8 mouse cellular contexts compared by ENCODE assay signal in genomic region chr8:11779844-11780634, GRCm38 (mm10). TPM values are rescaled to one million over a fixed set of nuclear protein-coding genes. Genes with fewer than 3 reads are reported as not detected.
DNase-seq lines count a peak whose midpoint lies in the region; ATAC-seq and TF ChIP-seq lines count a peak whose summit lies in the region.

No protein-coding gene starts in this region.

- H3K4me1 ChIP-seq in midbrain, embryonic 14.5 days (ENCODE audit: control insufficient read depth, insufficient read depth, low read length) = peaks cover 8% of the 10 kb centered on the region; the same call in 1 of the 2 replicates
- H3K4me1 ChIP-seq in midbrain, postnatal 0 days (ENCODE audit: insufficient read depth, low read length) = no peaks in the 10 kb centered on the region
- peaks cover 26% of the 10 kb centered on the region for H3K4me1 ChIP-seq in embryonic facial prominence, embryonic 10.5 days
- H3K4me1 ChIP-seq in intestine, embryonic 15.5 days (replicated peaks) = peaks cover 11% of the 10 kb centered on the region
- H3K4me1 ChIP-seq in lung, postnatal 0 days (ENCODE audit: insufficient read depth, low read depth, low read length) = peaks cover 7% of the 10 kb centered on the region; the same call in 1 of the 2 replicates

- H3K27ac ChIP-seq in midbrain, embryonic 14.5 days (replicated peaks; ENCODE audit: low read depth, low read length) = peak overlapping the region; percentile 28; the same call in 1 of the 2 replicates
- H3K27ac ChIP-seq in midbrain, postnatal 0 days (ENCODE audit: low read depth, low read length) = no peak overlapping the region
- no peak overlapping the region for H3K27ac ChIP-seq in embryonic facial prominence, embryonic 10.5 days (replicated peaks)
- no peak overlapping the region for H3K27ac ChIP-seq in intestine, embryonic 15.5 days
- peak overlapping the region; percentile 87 for H3K27ac ChIP-seq in lung, postnatal 0 days (ENCODE audit: low read length)

- H3K4me3 ChIP-seq in midbrain, embryonic 14.5 days (replicated peaks; ENCODE audit: low read depth, low read length) = no peak overlapping the region
- no peak overlapping the region for H3K4me3 ChIP-seq in midbrain, postnatal 0 days (ENCODE audit: low read depth, low read length)
- H3K4me3 ChIP-seq in embryonic facial prominence, embryonic 10.5 days = peak overlapping the region; percentile 23; the same call in 1 of the 2 replicates
- peak overlapping the region; percentile 2; the same call in 1 of the 2 replicates for H3K4me3 ChIP-seq in intestine, embryonic 15.5 days (replicated peaks)
- H3K4me3 ChIP-seq in lung, postnatal 0 days (ENCODE audit: low read depth, low read length) = peak overlapping the region; percentile 37

- no peak for TF ChIP-seq CTCF in midbrain, postnatal 0 days (IDR thresholded peaks at IDR 0.05)
- TF ChIP-seq CTCF in lung, postnatal 0 days (IDR thresholded peaks at IDR 0.05) = no peak

- ATAC-seq in midbrain, embryonic 14.5 days (ENCODE audit: low FRiP score, low TSS enrichment) = no peak
- no peak for ATAC-seq in midbrain, postnatal 0 days (ENCODE audit: low FRiP score)
- no peak for ATAC-seq in intestine, embryonic 15.5 days
- peak; percentile 75 for ATAC-seq in lung, postnatal 0 days
- ATAC-seq in erythroblast, adult 5-6 weeks (replicated peaks; ENCODE audit: low FRiP score, poor library complexity, severe bottlenecking) = no peak

- DNase-seq in midbrain, embryonic 14.5 days = no peak
- DNase-seq in midbrain, postnatal 0 days (ENCODE audit: low spot score) = no peak
- DNase-seq in embryonic facial prominence, embryonic 10.5 days (ENCODE audit: low spot score) = no peak
- DNase-seq in lung, postnatal 0 days (ENCODE audit: low spot score) = peak; percentile 49
- DNase-seq in ovary, postnatal 36 days (ENCODE audit: low spot score) = no peak
- DNase-seq in embryo, embryonic 10.5 days (ENCODE audit: low spot score) = no peak

- no peak overlapping the region for H3K9ac ChIP-seq in midbrain, embryonic 14.5 days (replicated peaks; ENCODE audit: low read length)
- H3K9ac ChIP-seq in midbrain, postnatal 0 days (replicated peaks; ENCODE audit: low read length, poor library complexity, severe bottlenecking) = no peak overlapping the region
- H3K9ac ChIP-seq in intestine, embryonic 15.5 days = no peak overlapping the region
- H3K9ac ChIP-seq in lung, postnatal 0 days (replicated peaks; ENCODE audit: low read depth) = peak overlapping the region; percentile 26; the same call in 1 of the 2 replicates

- no peaks in the 10 kb centered on the region for H3K27me3 ChIP-seq in midbrain, embryonic 14.5 days (ENCODE audit: control insufficient read depth, insufficient read depth, low read length)
- H3K27me3 ChIP-seq in midbrain, postnatal 0 days (ENCODE audit: insufficient read depth, low read length) = no peaks in the 10 kb centered on the region
- no peaks in the 10 kb centered on the region for H3K27me3 ChIP-seq in embryonic facial prominence, embryonic 10.5 days (replicated peaks; ENCODE audit: low read depth, poor library complexity, severe bottlenecking)
- no peaks in the 10 kb centered on the region for H3K27me3 ChIP-seq in intestine, embryonic 15.5 days (replicated peaks)
- no peaks in the 10 kb centered on the region for H3K27me3 ChIP-seq in lung, postnatal 0 days (replicated peaks; ENCODE audit: insufficient read depth, low read length)

- H3K4me2 ChIP-seq in midbrain, embryonic 14.5 days (ENCODE audit: low read length) = no peak overlapping the region
- H3K4me2 ChIP-seq in midbrain, postnatal 0 days (ENCODE audit: low read depth, low read length, poor library complexity, severe bottlenecking) = no peak overlapping the region
- 0 out of 2 replicates have a peak overlapping the region, but pooled peaks have one; percentile 12 for H3K4me2 ChIP-seq in intestine, embryonic 15.5 days (replicated peaks)
- H3K4me2 ChIP-seq in lung, postnatal 0 days (replicated peaks; ENCODE audit: low read depth, low read length) = peak overlapping the region; percentile 40

- no peaks in the 10 kb centered on the region for H3K9me3 ChIP-seq in midbrain, embryonic 14.5 days (ENCODE audit: control insufficient read depth, low read length)
- no peaks in the 10 kb centered on the region for H3K9me3 ChIP-seq in midbrain, postnatal 0 days (ENCODE audit: low read length)
- no peaks in the 10 kb centered on the region for H3K9me3 ChIP-seq in embryonic facial prominence, embryonic 10.5 days
- H3K9me3 ChIP-seq in intestine, embryonic 15.5 days = no peaks in the 10 kb centered on the region
- no peaks in the 10 kb centered on the region for H3K9me3 ChIP-seq in lung, postnatal 0 days (ENCODE audit: low read length)

- peak; percentile 66 for TF ChIP-seq EP300 in lung, postnatal 0 days (IDR thresholded peaks at IDR 0.05)

- WGBS in midbrain, embryonic 14.5 days = 88% methylated on average over 10 of the region's 10 CpGs
- 83% methylated on average over 10 of the region's 10 CpGs for WGBS in midbrain, postnatal 0 days
- WGBS in embryonic facial prominence, embryonic 10.5 days = 78% methylated on average over 10 of the region's 10 CpGs
- WGBS in intestine, embryonic 15.5 days = 71% methylated on average over 10 of the region's 10 CpGs
- 60% methylated on average over 10 of the region's 10 CpGs for WGBS in lung, postnatal 0 days

- peaks cover 30% of the 10 kb centered on the region for H3K36me3 ChIP-seq in midbrain, embryonic 14.5 days (ENCODE audit: control insufficient read depth, insufficient read depth, low read length)
- peaks cover 26% of the 10 kb centered on the region for H3K36me3 ChIP-seq in midbrain, postnatal 0 days (ENCODE audit: insufficient read depth, low read length)
- peaks cover 42% of the 10 kb centered on the region for H3K36me3 ChIP-seq in embryonic facial prominence, embryonic 10.5 days (replicated peaks)
- 0 out of 2 replicates have a peak, but pooled peaks cover 7% of the 10 kb centered on the region for H3K36me3 ChIP-seq in intestine, embryonic 15.5 days
- H3K36me3 ChIP-seq in lung, postnatal 0 days (ENCODE audit: insufficient read depth, low read length) = peaks cover 16% of the 10 kb centered on the region; the same call in 1 of the 2 replicates

RNA-seq across cellular contexts. Expression of gene Arhgef7, which starts 52.5 kb away (rescaled TPM):
- polyA plus RNA-seq in midbrain, embryonic 14.5 days (2014; fragmentation: Nextera tagmentation; extraction: Ambion mirVana) = 78.3 and 84.0 TPM in 2 replicates
- total RNA-seq in midbrain, postnatal 0 days (2014; rRNA removed) = 87.5 and 124 TPM in 2 replicates
- 54.3 and 55.3 TPM in 2 replicates for polyA plus RNA-seq in midbrain, postnatal 0 days (2015; fragmentation: Nextera tagmentation; extraction: Ambion mirVana)
- polyA plus RNA-seq in embryonic facial prominence, embryonic 10.5 days (2016; fragmentation: Nextera tagmentation; extraction: Ambion mirVana) = 50.3 and 55.1 TPM in 2 replicates
- 27.7 and 28.4 TPM in 2 replicates for polyA plus RNA-seq in intestine, embryonic 15.5 days (2015; fragmentation: Nextera tagmentation; extraction: Ambion mirVana)
- 31.6 and 33.2 TPM in 2 replicates for polyA plus RNA-seq in lung, postnatal 0 days (2015; fragmentation: Nextera tagmentation; extraction: Ambion mirVana)
- 5.4 and 10.9 TPM in 2 replicates for total RNA-seq in erythroblast, adult 5-6 weeks (2015; ENCODE audit: low replicate concordance)
- 1.9 and 5.6 TPM in 2 replicates for total RNA-seq in erythroblast, adult 5-6 weeks (2017; ENCODE audit: low replicate concordance)

Comparison
In these comparisons a context has a peak if more than half of its experiments do, and no peak if none do; other contexts are left out.
1. H3K27ac ChIP-seq: peak in midbrain, embryonic 14.5 days (single experiment) and lung, postnatal 0 days (single experiment); none in midbrain, postnatal 0 days (single experiment), embryonic facial prominence, embryonic 10.5 days (single experiment) and intestine, embryonic 15.5 days (single experiment).
2. H3K4me2 ChIP-seq: peak in intestine, embryonic 15.5 days (single experiment) and lung, postnatal 0 days (single experiment); none in midbrain, embryonic 14.5 days (single experiment) and midbrain, postnatal 0 days (single experiment).
3. H3K4me3 ChIP-seq: peak in embryonic facial prominence, embryonic 10.5 days (single experiment), intestine, embryonic 15.5 days (single experiment) and lung, postnatal 0 days (single experiment); none in midbrain, embryonic 14.5 days (single experiment) and midbrain, postnatal 0 days (single experiment).